Mouse (Mus musculus): ENCODE results near the gene Gm28891.
"Not testable (repeated sequence)": the region's sequence is repeated elsewhere in the genome, so short reads cannot be mapped to it uniquely, and the experiment has no call there.

Gene Gm28891

GRCm38 (mm10) chrY:60240902-60241301, at the start of gene Gm28891:
TSS of gene Gm28891 (plus strand) at chrY:60241202.
- not testable (repeated sequence) for DNase-seq (ENCODE audit: low spot score)

Data from urinary bladder, postnatal 10 days (tissue).